Mouse (Mus musculus): Measurements from ENCODE around the gene Irs1. TPM values are rescaled to one million over a fixed set of nuclear protein-coding genes. Genes with fewer than 3 reads are reported as not detected.

The Irs1 gene
- total and polyA plus RNA-seq, 3 experiments, result not detected

DNA sequence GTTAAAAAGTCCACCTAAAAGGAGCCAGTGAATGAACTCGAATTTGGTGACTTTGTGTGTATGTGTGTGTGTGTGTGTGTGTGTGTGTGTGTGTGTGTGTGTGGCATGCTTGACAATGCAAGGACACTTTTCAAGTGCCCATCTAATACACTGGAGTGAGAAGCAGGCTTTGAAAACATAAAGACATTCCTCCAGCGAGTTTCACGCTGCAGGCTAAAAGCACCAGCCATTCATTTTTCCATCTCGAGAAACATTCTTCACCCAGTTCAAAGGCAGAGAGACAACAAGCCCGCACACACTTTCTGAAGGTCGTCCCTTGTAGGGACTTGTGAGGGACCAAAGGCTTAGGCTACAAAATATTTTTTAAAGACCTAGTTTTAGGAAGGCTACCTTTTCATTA, 17.7 kb downstream of the Irs1 start:
- TF ChIP-seq JUN (IDR thresholded peaks at IDR 0.05; ENCODE audit: insufficient read depth, low read depth, low read length) (no peak), BHLHE40 (IDR thresholded peaks at IDR 0.05; ENCODE audit: low read depth, low read length) (no peak)

DNA sequence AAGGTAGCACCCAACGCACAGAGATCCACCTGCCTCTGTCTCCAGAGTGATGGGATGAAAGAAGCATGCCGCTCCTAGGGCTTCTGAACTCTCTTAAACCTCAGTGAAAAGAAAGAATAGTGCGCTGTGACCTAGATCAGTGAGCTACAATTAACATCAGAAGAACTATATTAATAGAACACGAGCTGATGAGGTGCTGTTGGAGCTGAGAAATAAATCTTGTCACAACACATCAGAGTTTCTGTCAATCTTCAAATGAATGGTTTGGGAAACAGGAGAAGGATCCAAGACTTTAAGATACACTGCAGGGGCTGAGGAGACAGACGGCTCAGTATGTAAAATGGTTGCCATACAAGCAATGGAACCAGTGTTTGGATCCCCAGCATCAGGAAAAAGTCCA, 19.0 kb downstream of the Irs1 start:
- no peak for DNase-seq (ENCODE audit: extremely low read depth)
- in situ Hi-C loops (cut with MboI; ENCODE audit: low pct_ligation_motif_present, low pct_unique_long_range_greater_than_20kb, low sequenced_read_pairs), result no loop called here
- no peaks in the 10 kb centered on the region for H3K27me3 ChIP-seq (replicated peaks)
- H3K27ac ChIP-seq (ENCODE audit: insufficient read depth, low read depth), result no peak overlapping the region
- no peak overlapping the region for H3K4me2 ChIP-seq (ENCODE audit: insufficient read depth, low read depth, poor library complexity, severe bottlenecking)
- no peak overlapping the region for H3K9ac ChIP-seq (ENCODE audit: insufficient read depth, low read depth)
- dilution Hi-C loops (cut with MboI; ENCODE audit: extremely low pct_ligation_motif_present, extremely low pct_unique_long_range_greater_than_20kb, low sequenced_read_pairs), result no loop called here
- H3K36me3 ChIP-seq (replicated peaks in 1 of 2; ENCODE audit: control insufficient read depth in 1 of 2, insufficient read depth in 1 of 2, low read length in 1 of 2), result no peaks in the 10 kb centered on the region
- H3K9me3 ChIP-seq (replicated peaks; ENCODE audit: low read length), result no peaks in the 10 kb centered on the region
- TF ChIP-seq GABPA (IDR thresholded peaks at IDR 0.05; ENCODE audit: insufficient replicate concordance, low read depth, low read length) (no peak), MAFK (IDR thresholded peaks at IDR 0.05; ENCODE audit: insufficient replicate concordance, low read length) (no peak), TCF12 (IDR thresholded peaks at IDR 0.05; ENCODE audit: low read depth, low read length) (no peak), BHLHE40 (IDR thresholded peaks at IDR 0.05; ENCODE audit: low read depth, low read length) (no peak), TBP (conservative IDR thresholded peaks at IDR 0.05; ENCODE audit: low read depth, low read length) (no peak)
- H3K4me1 ChIP-seq (ENCODE audit: control insufficient read depth in 1 of 2, insufficient read depth in 2 of 2), result no peaks in the 10 kb centered on the region
- no peaks in the 10 kb centered on the region for H3K79me2 ChIP-seq (replicated peaks; ENCODE audit: control insufficient read depth, extremely low read depth, insufficient read depth, poor library complexity, severe bottlenecking)
- H3K4me3 ChIP-seq (replicated peaks in 1 of 3; ENCODE audit: low read depth in 2 of 3, low read length in 2 of 3, poor library complexity in 1 of 3), result no peak overlapping the region

More for the DNA sequence above, 17.7 kb downstream of the Irs1 start:
- H3K4me1 ChIP-seq (ENCODE audit: control insufficient read depth in 1 of 2, insufficient read depth in 2 of 2), result no peaks in the 10 kb centered on the region
- no peaks in the 10 kb centered on the region for H3K9me3 ChIP-seq (replicated peaks; ENCODE audit: low read length)
- H3K79me2 ChIP-seq (replicated peaks; ENCODE audit: control insufficient read depth, extremely low read depth, insufficient read depth, poor library complexity, severe bottlenecking), result no peaks in the 10 kb centered on the region
- H3K4me2 ChIP-seq (ENCODE audit: insufficient read depth, low read depth, poor library complexity, severe bottlenecking), result no peak overlapping the region
- no peak overlapping the region for H3K9ac ChIP-seq (ENCODE audit: insufficient read depth, low read depth)
- no peak overlapping the region for H3K27ac ChIP-seq (ENCODE audit: insufficient read depth, low read depth)
- dilution Hi-C loops (cut with MboI; ENCODE audit: extremely low pct_ligation_motif_present, extremely low pct_unique_long_range_greater_than_20kb, low sequenced_read_pairs), result no loop called here
- no peaks in the 10 kb centered on the region for H3K36me3 ChIP-seq (replicated peaks in 1 of 2; ENCODE audit: control insufficient read depth in 1 of 2, insufficient read depth in 1 of 2, low read length in 1 of 2)
- H3K27me3 ChIP-seq (replicated peaks), result no peaks in the 10 kb centered on the region
- H3K4me3 ChIP-seq (replicated peaks in 1 of 3; ENCODE audit: low read depth in 2 of 3, low read length in 2 of 3, poor library complexity in 1 of 3), result no peak overlapping the region
- no peak for DNase-seq (ENCODE audit: extremely low read depth)
- in situ Hi-C loops (cut with MboI; ENCODE audit: low pct_ligation_motif_present, low pct_unique_long_range_greater_than_20kb, low sequenced_read_pairs), result no loop called here

DNA sequence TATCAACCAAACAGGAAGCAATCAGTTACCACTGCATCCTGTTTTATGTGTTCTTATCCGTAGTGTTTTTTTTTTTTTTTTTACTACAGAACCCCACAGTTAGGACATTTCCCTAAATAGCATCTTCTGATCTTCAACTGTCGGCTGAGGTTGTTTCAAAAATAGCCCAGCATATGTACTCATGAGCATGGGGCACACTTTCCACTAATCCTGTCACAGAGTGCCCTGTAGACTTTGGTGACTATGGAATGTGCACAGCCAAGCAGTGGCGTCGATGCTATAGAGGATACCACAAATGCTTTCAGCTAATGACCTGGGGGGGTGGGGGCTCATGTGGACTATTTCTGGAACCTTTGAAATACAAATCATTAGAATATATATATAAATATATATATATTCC, 23.7 kb downstream of the Irs1 start:
- no peak for TF ChIP-seq GABPA (IDR thresholded peaks at IDR 0.05; ENCODE audit: insufficient replicate concordance, low read depth, low read length)
- TF ChIP-seq CHD1 (IDR thresholded peaks at IDR 0.05; ENCODE audit: low read depth, low read length), result no peak
- no peak for TF ChIP-seq MAX (IDR thresholded peaks at IDR 0.05; ENCODE audit: low read length)
- TF ChIP-seq ELF1 (IDR thresholded peaks at IDR 0.05; ENCODE audit: low read depth, low read length), result no peak
- no peak for TF ChIP-seq USF1 (IDR thresholded peaks at IDR 0.05; ENCODE audit: low read depth, low read length)
- TF ChIP-seq ZC3H11A (IDR thresholded peaks at IDR 0.05; ENCODE audit: low read depth, low read length), result no peak
- no peak for TF ChIP-seq PAX5 (IDR thresholded peaks at IDR 0.05; ENCODE audit: low read length)
- TF ChIP-seq MAFK (IDR thresholded peaks at IDR 0.05; ENCODE audit: insufficient replicate concordance, low read length), result no peak
- TF ChIP-seq NELFE (IDR thresholded peaks at IDR 0.05; ENCODE audit: low read depth, low read length), result no peak
- TF ChIP-seq CHD2 (IDR thresholded peaks at IDR 0.05; ENCODE audit: low read length), result no peak
- no peak for TF ChIP-seq SMC3 (IDR thresholded peaks at IDR 0.05; ENCODE audit: low read depth, low read length)
- TF ChIP-seq USF2 (conservative IDR thresholded peaks at IDR 0.05; ENCODE audit: low read depth, low read length), result no peak
- no peak for TF ChIP-seq HCFC1 (IDR thresholded peaks at IDR 0.05; ENCODE audit: low read depth, low read length)
- H3K27ac ChIP-seq (ENCODE audit: insufficient read depth, low read depth), result no peak overlapping the region
- no peak overlapping the region for H3K9ac ChIP-seq (ENCODE audit: insufficient read depth, low read depth)
- H3K79me2 ChIP-seq (replicated peaks; ENCODE audit: control insufficient read depth, extremely low read depth, insufficient read depth, poor library complexity, severe bottlenecking), result no peaks in the 10 kb centered on the region
- H3K4me3 ChIP-seq (replicated peaks in 1 of 3; ENCODE audit: low read depth in 2 of 3, low read length in 2 of 3, poor library complexity in 1 of 3), result no peak overlapping the region
- dilution Hi-C loops (cut with MboI; ENCODE audit: extremely low pct_ligation_motif_present, extremely low pct_unique_long_range_greater_than_20kb, low sequenced_read_pairs) (no loop called here), in situ Hi-C loops (cut with MboI; ENCODE audit: low pct_ligation_motif_present, low pct_unique_long_range_greater_than_20kb, low sequenced_read_pairs) (no loop called here)
- H3K4me2 ChIP-seq (ENCODE audit: insufficient read depth, low read depth, poor library complexity, severe bottlenecking), result no peak overlapping the region
- no peaks in the 10 kb centered on the region for H3K4me1 ChIP-seq (ENCODE audit: control insufficient read depth in 1 of 2, insufficient read depth in 2 of 2)
- H3K27me3 ChIP-seq (replicated peaks), result no peaks in the 10 kb centered on the region
- no peaks in the 10 kb centered on the region for H3K9me3 ChIP-seq (replicated peaks; ENCODE audit: low read length)
- no peak for DNase-seq (ENCODE audit: extremely low read depth)
- H3K36me3 ChIP-seq (replicated peaks in 1 of 2; ENCODE audit: control insufficient read depth in 1 of 2, insufficient read depth in 1 of 2, low read length in 1 of 2), result no peaks in the 10 kb centered on the region

All from CH12.LX (cell line).